Mouse (Mus musculus): Measurements from ENCODE around the gene Fbxw4.
"Not testable (repeated sequence)": the region's sequence is repeated elsewhere in the genome, so short reads cannot be mapped to it uniquely, and the experiment has no call there.

The Fbxw4 gene

DNA sequence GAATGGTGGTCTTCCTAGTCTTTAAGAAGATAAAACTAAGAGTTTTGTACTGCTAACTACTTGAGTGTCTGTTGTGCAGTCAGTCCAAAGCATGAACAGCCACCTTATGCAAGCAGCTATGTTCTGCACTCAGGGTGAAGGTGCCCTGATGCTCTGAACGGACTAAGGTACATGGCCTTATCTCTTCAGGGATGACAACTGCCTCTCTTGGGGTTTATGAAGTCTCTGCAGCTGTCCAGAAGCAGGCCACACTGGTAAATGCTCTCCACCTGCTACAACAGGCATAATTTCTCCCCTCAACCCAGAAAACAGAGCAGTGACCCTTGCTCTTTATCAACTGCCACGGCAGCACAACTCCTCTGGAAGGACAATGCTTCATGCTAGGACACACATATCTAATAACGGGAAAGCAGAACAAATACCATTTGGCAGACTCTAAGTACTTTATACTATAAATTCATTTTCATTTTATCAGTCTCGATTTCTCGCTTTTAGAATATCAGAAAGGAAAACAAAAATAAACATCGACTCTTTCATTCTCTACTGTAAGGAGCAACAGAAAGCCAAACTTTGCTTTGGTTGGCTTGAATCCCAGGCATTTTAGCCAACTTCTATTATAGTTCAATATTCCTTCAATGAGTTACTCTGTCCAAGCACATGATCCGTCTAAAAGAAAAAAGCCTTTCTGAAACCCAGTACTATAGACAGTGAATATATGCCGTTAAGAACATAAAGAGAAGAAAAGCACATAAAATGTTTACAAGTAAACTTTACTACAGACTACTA lies 3.1 kb downstream of the Fbxw4 start:
- in situ Hi-C loops (cut with MboI, MseI): no loop called here

DNA sequence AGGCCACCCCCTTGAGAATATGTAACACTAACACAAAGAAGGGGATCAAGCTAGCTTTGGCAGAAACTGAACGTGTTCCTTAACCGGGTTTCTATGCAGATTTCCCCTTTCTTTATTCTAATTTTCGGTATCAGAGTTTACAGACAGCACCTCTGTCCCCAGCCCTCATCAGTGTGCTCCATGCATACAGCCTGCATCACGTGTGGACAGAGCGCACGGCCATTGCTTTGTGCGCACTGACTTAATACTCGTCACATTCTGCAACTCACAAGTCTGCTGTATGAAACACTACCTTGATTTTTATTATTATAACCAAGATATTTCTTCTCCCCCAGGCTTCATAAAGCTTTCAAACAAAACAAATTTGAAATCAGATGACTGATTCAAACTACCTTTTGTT lies 4.2 kb downstream of the Fbxw4 start:
- in situ Hi-C loops (cut with MboI, MseI): no loop called here

DNA sequence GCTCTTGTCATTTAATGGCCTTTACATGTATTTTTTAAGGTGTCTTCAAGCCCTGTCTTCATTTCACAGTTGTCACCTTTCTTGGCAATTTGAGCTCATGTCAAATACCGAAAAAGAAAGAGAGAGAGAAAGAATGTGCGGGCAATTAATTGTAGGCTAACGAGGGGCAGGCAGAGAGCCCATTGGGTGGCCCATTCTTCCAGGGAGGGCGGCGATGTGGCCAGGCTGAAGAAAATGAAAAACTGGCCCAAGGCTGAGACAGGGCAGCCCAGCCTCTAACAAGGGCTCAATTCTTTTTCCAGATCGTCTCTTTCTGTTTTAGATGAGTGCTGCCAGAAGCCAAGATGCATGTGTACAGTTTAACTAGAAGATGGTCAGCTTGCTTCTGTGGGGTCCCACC lies 6.1 kb downstream of the Fbxw4 start:
- in situ Hi-C loops (cut with MboI, MseI): no loop called here

- in situ Hi-C loops (cut with MboI, MseI): no loop called here
Measured at GRCm38 (mm10) chr19:45652286-45652988, 7.7 kb downstream of the Fbxw4 start.

- in situ Hi-C loops (cut with MboI, MseI): no loop called here
Measured at GRCm38 (mm10) chr19:45651524-45651923, 8.6 kb downstream of the Fbxw4 start.

DNA sequence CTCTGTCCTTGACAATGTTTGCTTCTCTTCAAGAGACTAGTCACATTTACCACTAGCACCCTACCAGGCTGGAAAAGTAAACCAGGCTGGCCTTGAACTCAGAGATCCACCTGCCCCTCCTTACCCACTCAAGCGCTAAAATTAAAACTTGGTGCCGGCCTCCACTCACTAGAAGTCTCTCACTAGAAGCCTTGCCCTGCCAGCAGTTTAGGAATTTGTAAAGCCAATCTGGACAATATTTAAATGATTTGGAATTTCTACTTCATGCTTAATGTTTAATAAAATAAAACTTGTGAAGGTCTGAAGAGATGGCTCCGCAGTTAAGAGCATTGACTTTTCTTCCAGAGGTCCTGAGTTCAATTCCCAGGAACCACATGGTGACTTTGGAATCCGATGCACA lies 10.3 kb downstream of the Fbxw4 start:
- in situ Hi-C loops (cut with MboI, MseI): no loop called here

DNA sequence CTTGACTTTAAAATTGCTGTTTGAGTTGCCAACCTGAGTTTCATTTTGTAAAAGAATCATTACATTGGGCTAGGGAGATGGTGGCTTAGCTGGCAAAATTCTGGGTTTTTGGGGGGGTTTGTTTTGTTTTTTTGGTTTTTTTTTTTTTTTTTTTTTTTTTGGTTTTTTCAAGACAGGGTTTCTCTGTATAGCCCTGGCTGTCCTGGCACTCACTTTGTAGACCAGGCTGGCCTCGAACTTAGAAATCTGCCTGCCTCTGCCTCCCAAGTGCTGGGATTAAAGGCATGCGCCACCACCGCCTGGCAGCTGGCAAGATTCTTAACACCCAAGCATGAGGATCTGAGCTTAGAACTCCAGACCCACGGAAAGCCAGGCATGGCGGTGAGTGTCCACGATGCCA lies 11.6 kb downstream of the Fbxw4 start:
- in situ Hi-C loops (cut with MboI, MseI): not testable (repeated sequence)

DNA sequence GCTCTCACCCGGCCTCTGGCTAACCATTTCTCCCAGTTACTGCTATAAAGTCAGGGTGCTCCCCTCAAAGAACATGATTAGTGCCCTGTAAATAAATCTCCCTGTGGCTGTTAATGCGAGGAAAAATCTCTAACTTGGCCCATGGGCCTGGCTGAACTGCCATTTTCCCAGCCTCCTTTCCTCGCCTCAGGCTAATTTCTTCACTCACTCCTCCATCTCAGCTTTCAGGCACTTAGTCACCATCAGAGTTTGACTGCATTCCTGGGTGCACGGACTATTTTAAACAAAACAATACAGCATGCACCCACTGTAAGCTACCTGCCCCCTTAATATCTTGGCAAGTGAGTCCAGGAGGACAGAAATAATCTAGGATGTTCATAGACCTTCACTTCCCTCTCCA lies 13.2 kb downstream of the Fbxw4 start:
- in situ Hi-C loops (cut with MboI, MseI): no loop called here

GRCm38 (mm10) chr19:45640691-45641090 lies 19.4 kb downstream of the Fbxw4 start:
- in situ Hi-C loops (cut with MboI, MseI): no loop called here

DNA sequence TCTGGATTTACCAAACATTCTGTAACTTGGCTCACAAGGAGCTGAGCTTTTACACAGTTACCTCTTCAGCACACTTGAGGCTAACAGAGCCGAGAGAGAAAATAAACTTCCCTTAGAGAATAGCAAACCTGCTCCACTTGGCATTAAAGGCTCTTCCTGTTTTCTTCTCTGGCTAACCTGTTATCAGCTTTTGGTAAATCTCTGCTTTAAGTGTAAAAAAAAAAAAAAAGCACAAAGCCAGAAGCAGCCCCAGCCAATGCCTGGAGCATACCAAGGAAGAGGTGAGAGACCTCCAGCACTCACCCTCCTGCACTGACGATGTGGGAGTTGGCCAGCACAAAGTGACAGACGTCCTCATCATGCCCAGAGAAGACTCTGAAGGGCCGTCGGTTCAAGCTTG lies 24.2 kb downstream of the Fbxw4 start:
- in situ Hi-C loops (cut with MboI, MseI): no loop called here

GRCm38 (mm10) chr19:45631584-45631983 lies 28.5 kb downstream of the Fbxw4 start:
- in situ Hi-C loops (cut with MboI, MseI): no loop called here

DNA sequence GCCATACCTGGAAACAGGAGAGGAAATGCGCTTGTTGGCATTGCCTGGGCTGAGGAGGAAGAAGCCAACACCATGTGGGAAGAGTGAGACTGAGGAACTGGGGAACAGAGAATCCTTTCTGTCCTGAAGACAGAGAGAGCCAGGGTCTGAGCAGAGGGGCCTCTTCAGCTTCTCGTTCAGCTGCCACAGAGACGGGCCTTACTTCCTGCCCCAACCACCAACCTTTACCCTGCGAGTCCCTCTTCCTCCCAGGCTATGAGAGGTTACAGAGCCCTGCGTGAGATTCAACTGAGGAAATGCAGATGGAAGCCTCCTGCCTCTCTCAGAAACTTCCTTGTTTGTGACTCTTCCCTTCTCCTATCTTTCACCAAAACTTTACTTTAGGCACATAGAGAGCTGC lies 29.2 kb downstream of the Fbxw4 start:
- in situ Hi-C loops (cut with MboI, MseI): no loop called here

- in situ Hi-C loops (cut with MboI, MseI): no loop called here
Measured at GRCm38 (mm10) chr19:45629219-45629618, 30.9 kb downstream of the Fbxw4 start.

DNA sequence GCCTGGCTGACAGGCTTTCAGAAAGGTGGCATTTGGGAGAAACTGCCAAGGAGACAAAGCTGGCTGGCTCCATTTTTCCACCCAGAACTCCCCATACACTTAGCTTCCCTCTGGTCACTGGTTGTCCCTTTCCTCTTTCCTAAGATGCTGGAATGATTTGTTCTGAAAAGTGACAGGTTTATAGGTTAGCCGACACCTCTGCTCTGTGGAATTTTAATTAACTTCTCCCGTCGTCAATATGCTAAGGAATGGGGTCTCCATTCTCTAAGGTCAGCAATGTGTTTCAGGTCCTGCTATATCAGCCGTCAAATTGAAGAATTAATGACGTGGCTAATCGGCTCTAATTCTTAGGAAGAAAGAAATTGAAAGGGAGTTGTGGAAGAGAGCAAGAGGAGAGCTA lies 31.5 kb downstream of the Fbxw4 start:
- in situ Hi-C loops (cut with MboI, MseI): no loop called here

- in situ Hi-C loops (cut with MboI, MseI): no loop called here
Measured at GRCm38 (mm10) chr19:45627036-45627435, 33.1 kb downstream of the Fbxw4 start.

DNA sequence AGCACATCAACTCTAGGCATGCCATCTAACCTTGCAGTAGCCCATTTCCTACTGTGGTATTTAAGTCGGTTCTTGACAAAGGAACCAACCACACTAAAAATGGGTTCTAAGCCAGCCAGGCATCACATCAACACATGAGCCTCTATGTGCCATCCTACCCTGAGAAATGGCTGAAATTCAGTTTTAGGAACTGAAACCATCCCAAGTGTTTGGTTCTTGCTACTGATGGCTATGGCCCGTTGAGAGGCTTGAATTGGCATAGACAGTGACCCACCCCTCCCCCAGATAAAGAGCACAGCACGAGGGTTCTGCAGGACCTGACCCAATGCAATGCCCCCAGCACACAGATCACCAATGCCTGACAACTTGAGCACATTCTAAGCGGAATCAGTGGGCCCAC lies 36.4 kb downstream of the Fbxw4 start:
- in situ Hi-C loops (cut with MboI, MseI): no loop called here

DNA sequence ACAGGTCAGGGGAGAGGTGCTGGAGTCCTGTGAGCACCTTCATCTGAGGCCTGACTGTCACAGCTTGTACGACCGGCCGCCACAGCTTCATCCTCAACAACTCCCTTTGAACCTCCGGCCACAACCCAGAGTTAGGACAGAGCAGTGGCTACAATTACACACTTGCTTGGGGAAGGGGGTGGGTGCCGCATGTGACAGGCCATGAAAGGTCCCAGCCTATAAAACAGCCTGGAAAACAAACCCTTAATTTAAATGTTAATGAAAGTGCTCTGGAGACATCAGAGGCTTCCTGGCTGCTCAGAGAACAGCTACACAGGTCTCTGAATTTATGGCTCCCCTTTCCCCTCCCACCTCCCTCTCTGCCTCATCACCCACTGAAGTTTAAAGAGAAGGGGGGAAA lies 38.0 kb downstream of the Fbxw4 start:
- in situ Hi-C loops (cut with MboI, MseI): no loop called here

DNA sequence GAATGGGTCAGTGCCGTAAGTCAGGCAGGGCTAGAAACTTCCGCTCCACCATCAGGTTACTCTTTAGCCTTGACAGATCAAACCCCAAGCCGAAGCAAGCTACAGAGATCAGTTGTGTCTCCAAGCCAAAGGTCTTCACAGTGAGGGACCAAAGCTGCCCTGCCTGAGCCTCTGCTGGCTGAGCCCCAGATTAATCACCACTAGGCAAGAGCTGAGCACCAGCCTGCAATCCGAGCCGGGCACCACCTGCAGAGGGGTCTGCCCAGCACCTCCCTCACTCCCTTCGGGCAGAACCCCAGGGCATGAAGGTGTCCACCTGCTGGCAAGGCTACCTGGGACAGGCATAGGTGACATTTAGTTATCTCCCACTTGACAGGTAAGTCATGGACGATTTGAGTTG lies 39.1 kb downstream of the Fbxw4 start:
- in situ Hi-C loops (cut with MboI, MseI): no loop called here

DNA sequence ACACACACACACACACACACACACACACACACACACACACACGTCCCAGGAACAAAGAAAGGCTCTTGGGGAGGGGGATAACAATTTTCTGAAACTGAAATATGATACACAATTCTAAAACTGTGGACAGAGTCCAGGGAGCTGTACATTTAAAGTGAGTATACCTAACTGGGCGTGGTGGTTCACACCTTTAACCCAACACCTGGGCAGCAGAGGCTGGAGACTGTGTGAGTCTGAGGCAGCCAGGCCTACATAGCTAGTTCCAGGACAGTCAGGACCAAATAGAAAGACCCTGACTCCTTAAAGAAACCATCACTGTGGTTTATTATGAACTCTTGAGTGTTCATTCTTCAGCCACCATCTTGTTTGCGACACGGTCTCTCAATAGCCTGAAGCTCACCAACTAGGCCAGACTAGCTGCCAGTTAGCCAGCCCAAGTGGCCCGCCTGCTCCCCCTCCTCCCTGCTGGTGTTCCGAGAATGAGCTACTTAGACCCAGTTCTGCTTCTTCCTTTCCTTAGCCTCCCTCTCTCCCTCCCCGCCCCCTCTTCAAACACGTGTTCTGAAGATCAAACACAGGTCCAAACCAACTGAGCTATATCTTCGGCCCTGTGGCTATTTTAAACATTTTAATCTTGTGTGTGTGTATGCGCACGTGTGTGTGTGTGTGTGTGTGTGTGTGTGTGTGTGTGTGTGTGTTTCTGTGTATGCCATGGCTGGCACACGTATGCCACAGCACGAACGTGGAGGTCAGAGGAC lies 40.2 kb downstream of the Fbxw4 start:
- in situ Hi-C loops (cut with MboI, MseI): loop anchor here (10.0 kb wide), 1 partner anchor 845 kb away; no protein-coding TSS in a partner anchor

GRCm38 (mm10) chr19:45618184-45618583 lies 41.9 kb downstream of the Fbxw4 start:
- in situ Hi-C loops (cut with MboI, MseI): loop anchor here (10.0 kb wide), 1 partner anchor 843 kb away; no protein-coding TSS in a partner anchor

- in situ Hi-C loops (cut with MboI, MseI): loop anchor here (10.0 kb wide), 1 partner anchor 842 kb away; no protein-coding TSS in a partner anchor
Measured at GRCm38 (mm10) chr19:45616735-45617134, 43.4 kb downstream of the Fbxw4 start.

GRCm38 (mm10) chr19:45616214-45616518 lies 43.9 kb downstream of the Fbxw4 start:
- in situ Hi-C loops (cut with MboI, MseI): loop anchor here (10.0 kb wide), 1 partner anchor 841 kb away; no protein-coding TSS in a partner anchor
